Mouse (Mus musculus): ENCODE results near the gene Gm13043. TPM values are rescaled to one million over a fixed set of nuclear protein-coding genes. Genes with fewer than 3 reads are reported as not detected.

The Gm13043 gene
- not detected for polyA plus RNA-seq (2017; shearing (Covaris generic))

GRCm38 (mm10) chr4:143511043-143511442 is at the start of gene Gm13043:
TSS of gene Gm13043 (plus strand) at chr4:143511343.

DNA sequence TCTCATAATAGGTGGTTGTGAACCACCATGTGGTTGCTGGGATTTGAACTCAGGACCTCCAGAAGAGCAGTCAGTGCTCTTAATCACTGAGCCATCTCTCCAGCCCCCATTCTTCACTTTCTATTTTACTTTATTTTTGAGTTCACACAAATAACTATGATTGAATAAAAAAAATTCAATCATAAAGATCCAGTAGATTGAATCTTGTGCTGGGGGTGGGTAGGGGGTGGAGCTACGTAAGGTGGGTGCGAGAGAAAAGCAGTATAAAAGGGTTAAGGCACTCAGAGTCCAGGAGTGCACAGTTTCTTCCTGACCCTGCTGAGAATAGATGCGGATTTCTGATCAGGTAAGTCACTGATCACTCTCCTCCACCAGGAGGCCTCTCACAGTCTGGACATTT is 24.5 kb downstream of the Gm13043 start, which contains the start of gene Gm13040:
Gene Gm13040 (plus strand): TSS at position 301 of the 400 bp plus-strand sequence.

GRCm38 (mm10) chr4:143551400-143551799 is 40.3 kb downstream of the Gm13043 start, which contains the start of the genes BC080695 and Gm13057:
TSS of gene BC080695 (plus strand) at chr4:143551700.
TSS of gene Gm13057 (plus strand) at chr4:143551709.

Other genes with a start within 250 kb of the Gm13043 start
- not detected for gene Pdpn, start 211.8 kb upstream of the Gm13043 start, polyA plus RNA-seq (2017; shearing (Covaris generic))
- gene Lrrc38, start 161.6 kb upstream of the Gm13043 start, polyA plus RNA-seq (2017; shearing (Covaris generic)), result not detected
- not detected for gene Pramel1, start 116.9 kb upstream of the Gm13043 start, polyA plus RNA-seq (2017; shearing (Covaris generic))
- gene Pramef8, start 98.9 kb upstream of the Gm13043 start, polyA plus RNA-seq (2017; shearing (Covaris generic)), result 39.9 TPM
- gene Oog4, start 61.0 kb upstream of the Gm13043 start, polyA plus RNA-seq (2017; shearing (Covaris generic)), result not detected
- gene Gm13040, start 24.6 kb downstream of the Gm13043 start, polyA plus RNA-seq (2017; shearing (Covaris generic)), result not detected
- gene BC080695, start 40.4 kb downstream of the Gm13043 start, polyA plus RNA-seq (2017; shearing (Covaris generic)), result 0.17 TPM
- gene Gm13057, start 40.4 kb downstream of the Gm13043 start, polyA plus RNA-seq (2017; shearing (Covaris generic)), result not detected
- not detected for gene Gm13083, start 103.7 kb downstream of the Gm13043 start, polyA plus RNA-seq (2017; shearing (Covaris generic))
- gene Gm13088, start 145.9 kb downstream of the Gm13043 start, polyA plus RNA-seq (2017; shearing (Covaris generic)), result not detected
- not detected for gene Gm13089, start 191.4 kb downstream of the Gm13043 start, polyA plus RNA-seq (2017; shearing (Covaris generic))
- gene Gm13078, start 208.1 kb downstream of the Gm13043 start, polyA plus RNA-seq (2017; shearing (Covaris generic)), result not detected